Mouse (Mus musculus) NIH3T3 (cell line): Measurements from ENCODE around the gene Tm9sf4.

ENCODE experiments used
- DNase-seq: peaks from one replicate; pipeline ENCODE4 v3.0.0-alpha.2; 2012; ENCODE audit warnings: low read depth

Gene Tm9sf4

GRCm38 (mm10) chr2:153160133-153160532, 970 bp upstream of the Tm9sf4 start:
- DNase-seq: no peak

GRCm38 (mm10) chr2:153161684-153162080, 579 bp downstream of the Tm9sf4 start:
- no peak for DNase-seq

- no peak for DNase-seq
These were observed 6.0 kb downstream of the Tm9sf4 start for GRCm38 (mm10) chr2:153167136-153167535.

GRCm38 (mm10) chr2:153168134-153168820, 7.2 kb downstream of the Tm9sf4 start:
- DNase-seq: peak; percentile 50

- no peak for DNase-seq
These were observed 9.6 kb downstream of the Tm9sf4 start for GRCm38 (mm10) chr2:153170490-153171224.

- DNase-seq: no peak
These were observed 10.9 kb downstream of the Tm9sf4 start for GRCm38 (mm10) chr2:153171966-153172365.

- no peak for DNase-seq
These were observed 15.0 kb downstream of the Tm9sf4 start for GRCm38 (mm10) chr2:153175995-153176570.

- DNase-seq: peak; percentile 15
These were observed 16.1 kb downstream of the Tm9sf4 start for GRCm38 (mm10) chr2:153177188-153177587.

- no peak for DNase-seq
These were observed 18.2 kb downstream of the Tm9sf4 start for GRCm38 (mm10) chr2:153179126-153179860.

- DNase-seq: peak; percentile 85
These were observed 18.9 kb downstream of the Tm9sf4 start for GRCm38 (mm10) chr2:153179961-153180360.

GRCm38 (mm10) chr2:153186176-153186591, 25.1 kb downstream of the Tm9sf4 start:
- peak; percentile 76 for DNase-seq

- DNase-seq: no peak
These were observed 26.7 kb downstream of the Tm9sf4 start for GRCm38 (mm10) chr2:153187848-153188247.

GRCm38 (mm10) chr2:153191242-153191641, 30.1 kb downstream of the Tm9sf4 start:
- DNase-seq: no peak

- DNase-seq: no peak
These were observed 33.2 kb downstream of the Tm9sf4 start for GRCm38 (mm10) chr2:153194255-153194654.

- no peak for DNase-seq
These were observed 37.4 kb downstream of the Tm9sf4 start for GRCm38 (mm10) chr2:153198485-153198884.

- DNase-seq: no peak
These were observed 38.0 kb downstream of the Tm9sf4 start for GRCm38 (mm10) chr2:153199114-153199513.

GRCm38 (mm10) chr2:153202766-153203165, 41.7 kb downstream of the Tm9sf4 start:
- no peak for DNase-seq

GRCm38 (mm10) chr2:153208149-153208548, 47.0 kb downstream of the Tm9sf4 start:
- no peak for DNase-seq

- DNase-seq: no peak
These were observed 48.2 kb downstream of the Tm9sf4 start for GRCm38 (mm10) chr2:153209286-153209685.

- DNase-seq: no peak
These were observed 50.3 kb downstream of the Tm9sf4 start for GRCm38 (mm10) chr2:153211451-153211850.

GRCm38 (mm10) chr2:153213351-153213750, 52.2 kb downstream of the Tm9sf4 start:
- no peak for DNase-seq

- no peak for DNase-seq
These were observed 53.7 kb downstream of the Tm9sf4 start for GRCm38 (mm10) chr2:153214771-153215259.
